Comparison of ENCODE assay signal across 26 mouse cellular contexts in the genomic region with DNA sequence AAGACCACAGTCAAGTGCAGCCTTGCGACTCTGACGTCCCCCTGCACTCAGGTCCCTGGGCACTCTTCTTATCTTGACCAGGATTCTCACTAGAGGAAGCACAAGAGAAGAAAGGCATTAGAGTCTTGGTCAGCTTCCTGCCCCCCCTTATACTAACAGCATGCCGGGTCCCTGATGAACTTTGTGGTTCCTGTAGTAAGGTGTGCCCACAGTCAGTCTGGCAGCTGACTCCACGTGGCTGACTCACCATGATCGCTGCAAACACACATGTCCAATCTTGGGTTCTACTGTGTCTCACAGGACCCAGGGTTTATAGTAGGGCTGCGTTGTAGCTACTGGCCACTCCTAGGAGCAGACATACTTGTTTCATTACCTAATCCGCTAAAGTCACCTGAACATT. TPM values are rescaled to one million over a fixed set of nuclear protein-coding genes. Genes with fewer than 3 reads are reported as not detected.
DNase-seq lines count a peak whose midpoint lies in the region; ATAC-seq and TF ChIP-seq lines count a peak whose summit lies in the region.
"Had no signal": no experiment of that assay in that cellular context is flagged by ENCODE, and none has a peak within 500 bp of the region (broad histone marks: within the 10 kb centered on the region; RNA-seq: fewer than 3 reads in every experiment).

No protein-coding gene starts in this region.

- no peak for TF ChIP-seq POLR2A in thymus, adult 2 months (IDR thresholded peaks at IDR 0.05; ENCODE audit: control insufficient read depth, extremely low read depth, insufficient read depth, low read length, poor library complexity)

- TF ChIP-seq CTCF in thymus, adult 2 months (IDR thresholded peaks at IDR 0.05; ENCODE audit: borderline replicate concordance, control insufficient read depth, extremely low read depth, insufficient read depth, low read length, poor library complexity): no peak

- peak; percentile 18 for DNase-seq in urinary bladder, postnatal 14 days (ENCODE audit: low spot score)
- DNase-seq in urinary bladder, postnatal 4 days (ENCODE audit: low spot score in 2 of 2): no peak
- DNase-seq in thymus, adult 2 months: no peak
- no peak for DNase-seq in Muller cell, postnatal 12 days (ENCODE audit: inconsistent ontology term)
- no peak for DNase-seq in neural tube, embryonic 10.5 days (ENCODE audit: extremely low spot score, low spot score)

- peaks cover 7% of the 10 kb centered on the region for H3K4me1 ChIP-seq in thymus, adult 2 months (replicated peaks; ENCODE audit: control insufficient read depth, insufficient read depth, low read length)
- H3K4me1 ChIP-seq: heart, embryonic 15.5 days; midbrain, embryonic 15.5 days had no signal

- H3K4me3 ChIP-seq in thymus, adult 2 months (ENCODE audit: control insufficient read depth, insufficient read depth, low read length): no peak overlapping the region
- H3K4me3 ChIP-seq: gastrocnemius, adult 2 months; heart, embryonic 15.5 days; hindbrain, embryonic 10.5 days; left cerebral cortex, adult 2 months; lung, embryonic 15.5 days; midbrain, embryonic 15.5 days; neural tube, embryonic 13.5 days had no signal

- H3K27ac ChIP-seq in thymus, adult 2 months (ENCODE audit: control insufficient read depth, insufficient read depth, low read length): no peak overlapping the region
- H3K27ac ChIP-seq: gastrocnemius, adult 2 months; heart, embryonic 15.5 days; hindbrain, embryonic 10.5 days; hindbrain, postnatal 0 days; kidney, postnatal 0 days; left cerebral cortex, adult 2 months; midbrain, embryonic 15.5 days; neural tube, embryonic 13.5 days had no signal

- no peaks in the 10 kb centered on the region for H3K27me3 ChIP-seq in thymus, adult 2 months (ENCODE audit: control insufficient read depth, insufficient read depth, low read length)
- H3K27me3 ChIP-seq: lung, embryonic 15.5 days had no signal

- ATAC-seq in common myeloid progenitor, adult 5-6 weeks (replicated peaks; ENCODE audit: low read depth, poor library complexity, severe bottlenecking): 0 out of 2 replicates have a peak, but pooled peaks have one; percentile 1
- 0 out of 2 replicates have a peak, but pooled peaks have one; percentile 23 for ATAC-seq in megakaryocyte, adult 5-6 weeks (ENCODE audit: poor library complexity, severe bottlenecking)

- 46% methylated on average over 7 of the region's 7 CpGs for whole genome bisulfite sequencing in thymus, adult 2 months

- H3K36me3 ChIP-seq in thymus, adult 2 months (ENCODE audit: control insufficient read depth, insufficient read depth, low read length): no peaks in the 10 kb centered on the region
- H3K36me3 ChIP-seq: heart, embryonic 15.5 days; hindbrain, embryonic 10.5 days; lung, embryonic 15.5 days; midbrain, embryonic 15.5 days; neural tube, embryonic 13.5 days had no signal

RNA-seq across cellular contexts. Expression of gene Slc25a1, which starts 10.2 kb away (rescaled TPM):
- 58.6 and 63.7 TPM in 2 replicates for total RNA-seq in common myeloid progenitor, adult 5-6 weeks (2017)
- 7.6 and 11.2 TPM in 2 replicates for total RNA-seq in megakaryocyte, adult 5-6 weeks (2015)
- 16.1 and 24.1 TPM in 2 replicates for total RNA-seq in megakaryocyte, adult 5-6 weeks (2017)
- 126 and 151 TPM in 2 replicates for polyA plus RNA-seq in thymus, adult 2 months (2012; rRNA removed)

RNA-seq across cellular contexts. Expression of gene Gsc2, which starts 23.3 kb away (rescaled TPM):
- total RNA-seq in common myeloid progenitor, adult 5-6 weeks (2017): not detected in 2 replicates
- total RNA-seq in megakaryocyte, adult 5-6 weeks (2015): not detected in 2 replicates
- not detected in 2 replicates for total RNA-seq in megakaryocyte, adult 5-6 weeks (2017)
- polyA plus RNA-seq in thymus, adult 2 months (2012; rRNA removed): 0.10 and 0.13 TPM in 2 replicates
- total RNA-seq: adrenal gland, adult 2 months; gastrocnemius, adult 2 months; gastrocnemius, postnatal 4 days; layer of hippocampus, postnatal 10 days; left cerebral cortex, adult 2 months; left cerebral cortex, postnatal 36 days had no signal
- polyA plus RNA-seq: adrenal gland, adult 2 months; embryonic facial prominence, embryonic 14.5 days; forebrain, embryonic 14.5 days; frontal cortex, adult 2 months; heart, embryonic 15.5 days; kidney, adult 2 months; lung, embryonic 15.5 days; neural tube, embryonic 13.5 days; small intestine, adult 2 months; urinary bladder, adult 2 months had no signal

RNA-seq across cellular contexts. Expression of gene Ess2, which starts 27.0 kb away (rescaled TPM):
- total RNA-seq in common myeloid progenitor, adult 5-6 weeks (2017): 14.4 and 37.0 TPM in 2 replicates
- total RNA-seq in megakaryocyte, adult 5-6 weeks (2015): 8.9 and 10.3 TPM in 2 replicates
- total RNA-seq in megakaryocyte, adult 5-6 weeks (2017): 14.5 and 17.7 TPM in 2 replicates
- 45.5 and 48.9 TPM in 2 replicates for polyA plus RNA-seq in thymus, adult 2 months (2012; rRNA removed)

RNA-seq across cellular contexts. Expression of gene Tssk2, which starts 39.8 kb away (rescaled TPM):
- total RNA-seq in common myeloid progenitor, adult 5-6 weeks (2017): not detected in 2 replicates
- total RNA-seq in megakaryocyte, adult 5-6 weeks (2015): not detected in 2 replicates
- total RNA-seq in megakaryocyte, adult 5-6 weeks (2017): not detected in 2 replicates
- polyA plus RNA-seq in thymus, adult 2 months (2012; rRNA removed): 0.35 TPM in 1 of 2 replicates, not detected in the other
- total RNA-seq: adrenal gland, adult 2 months; gastrocnemius, adult 2 months; gastrocnemius, postnatal 4 days; hindbrain, postnatal 0 days; layer of hippocampus, postnatal 10 days; left cerebral cortex, adult 2 months; left cerebral cortex, postnatal 36 days had no signal
- polyA plus RNA-seq: adrenal gland, adult 2 months; frontal cortex, adult 2 months; heart, embryonic 15.5 days; hindbrain, embryonic 10.5 days; hindbrain, postnatal 0 days; kidney, postnatal 0 days; lung, embryonic 15.5 days; midbrain, embryonic 15.5 days; neural tube, embryonic 13.5 days; small intestine, adult 2 months; urinary bladder, adult 2 months had no signal

RNA-seq across cellular contexts. Expression of gene Dgcr2, which starts 39.8 kb away (rescaled TPM):
- total RNA-seq in common myeloid progenitor, adult 5-6 weeks (2017): 29.4 and 43.8 TPM in 2 replicates
- total RNA-seq in megakaryocyte, adult 5-6 weeks (2015): 16.1 and 20.5 TPM in 2 replicates
- total RNA-seq in megakaryocyte, adult 5-6 weeks (2017): 32.9 and 35.6 TPM in 2 replicates
- 214 and 215 TPM in 2 replicates for polyA plus RNA-seq in thymus, adult 2 months (2012; rRNA removed)
